Mouse (Mus musculus) kidney, adult 18-20 months (tissue): ENCODE results near the gene 1700013F07Rik.
A peak's percentile ranks its signal among the peaks of the same experiment; 100 is the strongest.
"Not testable (repeated sequence)": the region's sequence is repeated elsewhere in the genome, so short reads cannot be mapped to it uniquely, and the experiment has no call there.

Source experiments
- DNase-seq: peaks from one replicate; pipeline ENCODE4 v3.0.0; 2021

The 1700013F07Rik gene

DNA sequence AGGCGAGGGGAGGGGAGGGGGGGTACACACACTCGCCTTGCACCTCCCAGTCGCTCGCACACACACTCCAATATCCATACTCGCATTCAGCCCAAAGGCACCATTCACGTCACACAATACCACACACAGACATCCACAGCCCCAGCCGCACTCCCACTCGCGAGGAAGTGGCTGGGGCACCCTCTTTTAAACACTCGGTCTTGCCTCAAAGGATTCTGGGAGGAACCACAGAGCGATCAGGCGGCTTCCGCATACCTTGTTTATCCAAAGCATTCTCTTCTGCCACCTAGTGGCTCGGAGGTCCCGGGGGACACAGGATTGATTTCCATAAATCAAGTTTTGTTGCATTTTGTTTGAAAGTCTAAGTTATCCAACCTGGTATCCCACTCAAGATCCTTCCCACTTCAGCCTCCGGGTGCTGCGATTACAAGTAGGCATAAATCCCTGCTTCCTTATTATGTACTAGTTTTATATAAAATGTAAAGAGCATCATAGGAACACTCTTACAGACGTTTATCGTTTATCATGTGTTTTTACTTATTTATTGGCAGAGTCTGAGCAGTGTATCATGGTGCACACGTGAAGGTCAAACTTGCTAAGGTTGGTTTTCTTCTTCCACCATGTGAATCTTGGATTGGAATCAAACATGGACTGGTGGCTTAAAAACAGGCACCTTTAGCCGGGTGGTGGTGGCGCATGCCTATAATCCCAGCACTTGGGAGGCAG lies 20.8 kb downstream of the 1700013F07Rik start:
- DNase-seq = peak; percentile 92

DNA sequence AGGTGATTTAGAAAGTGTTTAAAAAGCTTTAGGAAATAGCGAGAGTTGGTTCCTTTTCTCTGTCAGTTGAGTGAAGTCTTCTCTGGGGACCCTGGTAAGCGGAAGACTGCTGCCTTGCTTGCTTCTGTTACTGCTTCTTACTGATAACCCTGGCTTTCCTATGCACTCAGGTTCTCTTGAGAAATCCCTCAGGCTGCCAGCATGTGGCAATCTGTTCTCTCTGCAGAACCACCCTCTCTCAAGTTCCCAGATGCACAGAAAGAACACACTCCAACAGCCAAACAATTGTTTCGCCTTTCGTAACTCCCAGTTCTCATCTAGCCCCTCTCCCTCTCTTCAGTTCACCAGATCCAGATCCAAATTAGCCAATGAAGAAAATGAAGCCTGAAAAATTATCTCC lies 23.9 kb downstream of the 1700013F07Rik start:
- no peak for DNase-seq

DNA sequence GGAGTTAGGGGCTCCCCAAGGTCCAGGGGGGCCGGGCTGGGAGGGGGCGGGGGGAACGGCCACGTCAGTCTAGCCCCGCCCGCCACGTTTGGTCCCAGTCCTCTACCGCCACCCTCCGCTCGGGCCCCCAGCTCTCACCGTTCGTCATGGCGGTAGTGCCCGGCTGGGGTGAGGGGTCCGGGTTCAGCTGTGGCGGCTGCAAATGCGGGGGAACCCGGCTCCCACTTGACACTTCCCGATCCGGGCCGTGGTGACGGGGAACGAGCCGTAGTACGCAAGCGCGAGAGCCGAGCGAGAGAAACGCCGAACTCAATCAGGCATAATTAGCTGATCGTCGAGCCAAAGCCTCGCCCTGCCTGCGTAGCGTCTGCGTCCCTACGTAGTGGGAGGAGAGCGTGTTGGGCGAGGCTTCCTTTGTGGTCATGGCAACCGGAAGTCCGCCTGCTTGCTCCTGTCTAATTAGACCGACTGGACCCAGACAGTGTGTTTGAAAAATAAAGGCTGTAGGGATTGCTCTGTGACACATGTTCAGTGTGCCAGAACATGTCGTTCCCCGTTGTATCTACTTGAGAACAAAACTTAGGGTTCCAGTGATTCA lies 28.3 kb downstream of the 1700013F07Rik start, which contains the start of gene Tmem167b:
Gene Tmem167b, minus strand, starts transcription at position 334 of the 598 bp plus-strand sequence.
- peak; percentile 98 for DNase-seq

DNA sequence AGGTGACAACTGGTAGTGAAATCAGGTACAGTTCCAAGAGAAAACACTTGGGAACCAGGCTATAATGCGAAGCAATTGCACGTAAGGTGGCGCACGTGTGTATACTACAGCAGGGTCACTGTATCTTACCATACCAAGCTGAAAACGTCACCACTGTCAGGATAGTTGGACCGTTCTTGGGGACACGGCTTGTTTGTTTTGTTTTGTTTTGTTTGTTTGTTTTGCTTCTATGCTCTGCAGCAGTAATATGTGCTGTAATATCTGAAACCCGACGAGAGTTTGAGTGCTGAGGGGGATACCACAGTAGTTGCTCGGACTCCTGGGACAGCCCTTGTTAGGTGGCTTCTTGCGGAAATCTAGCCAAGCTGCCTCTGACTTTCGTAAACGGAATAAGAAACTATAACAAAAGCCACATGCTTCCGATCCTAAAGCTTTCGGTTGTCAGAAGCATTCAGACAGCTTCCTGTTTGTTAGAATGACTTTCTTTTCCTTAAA lies 28.9 kb downstream of the 1700013F07Rik start:
- DNase-seq = no peak

DNA sequence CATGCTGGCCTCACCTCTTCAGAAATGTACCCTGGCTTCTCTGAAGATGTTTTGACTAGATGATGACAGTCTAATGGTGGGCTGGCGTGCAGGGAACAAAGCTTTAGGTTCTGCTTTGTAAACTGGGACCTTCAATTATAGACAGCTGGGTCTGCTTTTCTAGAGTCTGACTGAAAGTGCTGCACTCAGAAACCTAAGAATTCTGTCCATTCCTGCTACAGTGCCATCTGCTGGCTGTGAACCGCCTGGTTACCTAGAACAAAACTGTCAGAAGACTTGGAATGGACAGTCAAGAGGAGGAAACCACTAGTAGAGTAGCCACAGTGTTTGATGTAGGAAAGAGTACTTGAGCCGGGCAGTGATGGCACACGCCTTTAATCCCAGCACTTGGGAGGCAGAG lies 29.4 kb downstream of the 1700013F07Rik start:
- DNase-seq = peak; percentile 88

DNA sequence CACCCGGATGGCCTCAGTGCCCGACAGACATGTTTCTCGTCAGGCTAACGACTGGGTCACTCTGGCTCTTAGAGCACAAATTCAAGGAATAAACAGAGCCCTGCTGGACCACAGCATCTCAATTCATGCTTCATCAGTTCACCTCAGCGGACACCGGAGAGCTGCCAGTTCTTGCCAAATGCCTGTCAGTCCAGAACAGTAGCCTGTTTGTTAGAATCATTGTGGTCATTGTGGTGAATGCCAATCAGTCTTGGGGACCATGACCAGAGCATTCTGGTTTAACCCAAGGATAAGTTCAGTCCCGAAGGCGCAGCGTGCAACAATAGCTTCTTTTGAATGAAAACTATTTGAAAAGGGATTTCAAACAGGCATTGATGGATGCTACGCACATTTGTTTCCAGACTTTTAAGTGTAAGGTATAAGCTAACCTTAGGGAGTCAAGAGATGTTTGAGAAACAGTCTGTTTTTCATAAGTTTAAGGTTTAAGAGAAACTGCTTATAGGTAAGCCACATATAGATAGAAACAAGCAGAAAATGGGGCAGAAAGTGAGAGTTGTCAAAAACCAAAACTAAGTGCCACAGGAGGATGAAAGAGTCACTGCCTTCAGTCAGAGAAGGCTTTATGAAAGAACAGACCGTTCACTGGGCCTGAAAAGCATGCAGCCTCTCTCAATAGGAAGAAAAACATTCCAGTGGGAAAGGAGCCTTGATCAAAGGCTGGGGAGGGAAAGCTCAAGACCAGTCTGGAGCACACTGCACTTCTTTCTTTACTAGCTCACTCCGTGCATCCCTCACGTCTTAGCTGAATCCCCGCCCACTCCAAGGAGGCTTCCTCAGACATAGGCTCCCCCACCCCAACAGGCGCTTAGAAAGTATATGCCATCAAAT lies 34.3 kb downstream of the 1700013F07Rik start:
- DNase-seq = no peak

DNA sequence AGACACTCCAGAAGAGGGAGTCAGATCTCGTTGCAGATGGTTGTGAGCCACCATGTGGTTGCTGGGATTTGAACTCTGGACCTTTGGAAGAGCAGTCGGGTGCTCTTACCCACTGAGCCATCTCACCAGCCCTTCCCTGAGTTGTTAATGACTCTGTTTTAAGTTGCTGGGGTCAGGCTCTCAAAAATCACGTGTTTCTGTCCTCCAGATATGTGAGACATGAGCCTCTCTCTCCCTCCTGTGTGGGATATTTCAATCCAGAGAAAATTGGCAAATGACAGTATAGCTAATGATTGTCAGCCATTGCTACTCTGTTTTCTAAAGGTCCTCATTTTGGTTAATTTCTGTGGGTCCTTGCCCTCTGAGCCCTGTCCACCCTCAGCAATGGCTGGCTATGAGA lies 35.7 kb downstream of the 1700013F07Rik start:
- not testable (repeated sequence) for DNase-seq

DNA sequence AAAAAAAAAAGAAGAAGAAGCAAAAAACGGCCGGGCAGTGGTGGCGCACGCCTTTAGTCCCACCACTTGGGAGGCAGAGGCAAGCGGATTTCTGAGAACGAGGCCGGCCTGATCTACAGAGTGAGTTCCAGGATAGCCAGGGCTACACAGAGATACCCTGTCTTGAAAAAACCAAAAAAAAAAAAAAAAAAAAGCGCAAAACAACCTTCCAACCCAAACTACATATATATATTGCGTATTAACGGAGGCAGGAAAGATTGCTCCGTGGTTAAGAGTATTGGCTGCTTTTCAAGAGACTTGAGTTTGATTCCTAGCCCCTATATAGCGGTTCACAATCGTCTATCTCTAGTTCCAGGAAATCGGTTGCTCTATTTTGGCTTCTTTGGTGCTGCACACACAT lies 36.9 kb downstream of the 1700013F07Rik start:
- DNase-seq = no peak

DNA sequence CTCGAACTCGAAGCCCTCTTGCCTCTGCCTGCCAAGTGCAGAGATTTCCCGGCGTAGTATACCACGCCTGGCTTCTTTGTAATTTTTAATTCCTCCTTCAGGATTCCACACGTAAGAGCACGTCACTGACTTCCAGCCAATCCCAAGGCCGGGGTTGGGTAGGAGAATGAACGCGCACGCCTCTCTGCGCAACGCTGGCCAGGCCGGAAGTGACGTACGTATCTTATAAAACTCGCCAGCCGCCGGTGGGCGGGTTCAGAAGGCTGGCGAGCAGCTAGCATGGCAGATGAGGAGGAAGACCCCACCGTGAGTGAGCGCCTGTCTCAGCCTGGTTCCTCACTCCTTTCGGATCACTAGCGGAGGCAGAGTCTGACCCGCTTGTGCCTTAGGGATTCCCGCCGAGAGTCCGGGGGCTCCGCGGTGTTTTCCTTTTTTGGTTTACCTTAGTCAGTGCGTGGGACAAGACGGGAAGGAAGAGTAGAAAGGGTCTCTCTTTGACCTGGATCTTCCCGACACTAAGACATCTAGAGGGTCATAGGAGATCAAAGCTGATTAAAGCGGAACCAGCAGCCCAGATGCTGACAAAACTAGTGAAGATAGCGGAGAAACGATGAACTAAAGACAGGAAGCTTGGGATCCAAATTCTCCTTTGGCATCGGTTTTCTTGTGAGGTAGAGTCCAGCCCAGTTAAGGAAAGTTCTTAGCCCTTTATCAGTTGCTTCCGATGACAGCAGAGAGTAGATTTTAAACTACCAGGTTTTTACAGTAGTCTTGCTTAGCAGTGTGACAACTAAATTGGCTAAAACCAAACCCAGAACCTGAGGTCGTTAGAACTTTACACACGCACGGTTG lies 37.7 kb downstream of the 1700013F07Rik start, which contains the start of gene Taf13:
Gene Taf13, plus strand, starts transcription at position 256 of the 852 bp plus-strand sequence.
- peak; percentile 98 for DNase-seq

DNA sequence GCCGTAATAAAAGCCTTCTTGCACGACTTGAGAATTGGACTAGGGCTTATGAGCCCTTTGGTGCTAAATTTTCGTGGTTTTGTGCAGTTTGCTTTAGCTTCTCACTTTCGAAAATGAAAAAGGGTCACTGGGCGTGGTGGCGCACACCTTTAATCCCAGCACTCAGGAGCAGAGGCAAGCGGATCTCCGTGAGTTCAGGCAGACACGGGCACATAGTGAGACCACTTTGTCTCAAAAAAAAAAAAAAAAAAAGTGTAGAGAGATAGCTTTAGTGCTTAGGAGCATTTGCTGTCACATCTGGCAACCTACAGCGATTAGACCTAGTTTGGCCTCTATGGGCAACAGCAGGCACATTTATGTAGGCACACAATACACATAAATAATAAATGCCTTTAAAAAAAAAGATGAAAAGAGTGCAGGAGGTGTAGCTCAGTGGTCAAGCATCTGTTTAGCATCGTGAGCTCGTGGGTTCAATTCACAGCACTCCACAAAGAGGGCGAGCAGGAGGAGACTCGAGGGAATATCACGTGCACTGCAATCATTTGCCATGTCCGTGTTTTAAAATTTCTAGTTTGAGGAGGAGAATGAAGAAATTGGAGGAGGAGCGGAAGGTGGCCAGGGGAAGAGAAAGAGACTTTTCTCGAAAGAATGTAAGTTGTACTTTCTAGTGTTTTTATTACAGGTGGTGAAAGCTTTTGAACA lies 38.5 kb downstream of the 1700013F07Rik start:
- DNase-seq = no peak

DNA sequence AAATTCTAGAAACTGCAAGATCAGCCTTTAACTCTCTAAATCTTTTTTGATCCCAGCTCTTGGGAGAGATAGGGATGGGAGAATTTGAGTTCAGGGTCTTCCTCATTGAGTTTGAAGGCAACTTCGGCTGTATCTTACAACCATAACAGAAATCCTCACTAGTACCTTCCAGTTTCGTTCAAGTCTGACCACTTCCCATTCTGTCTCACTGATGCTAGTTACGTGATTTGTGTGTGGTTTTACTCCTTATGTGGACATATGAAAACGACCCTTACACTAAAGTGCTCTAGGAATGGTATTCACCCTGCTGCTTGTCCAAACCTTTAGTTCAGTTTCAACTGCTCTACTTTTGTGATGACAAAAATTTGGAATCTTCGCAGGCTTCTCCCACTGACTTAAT lies 40.1 kb downstream of the 1700013F07Rik start:
- no peak for DNase-seq

DNA sequence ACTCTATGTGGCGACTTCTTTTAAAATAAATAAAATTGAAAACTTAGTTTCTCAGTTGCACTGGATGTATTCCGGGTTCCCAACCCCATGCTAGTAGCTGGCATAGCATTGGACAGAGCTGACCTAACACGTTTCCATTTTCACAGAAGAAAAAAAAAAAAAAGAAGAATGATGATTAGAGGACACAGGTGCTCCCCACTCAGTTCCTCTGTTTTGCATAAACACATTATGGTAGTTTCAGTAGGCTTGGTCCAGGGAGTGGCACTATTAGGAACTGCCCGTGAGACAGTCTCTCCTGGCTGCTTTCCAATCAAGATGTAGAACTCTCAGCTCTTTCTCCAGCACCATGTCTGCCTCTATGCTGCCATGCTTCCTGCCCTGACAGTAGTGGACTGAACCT lies 50.6 kb downstream of the 1700013F07Rik start:
- no peak for DNase-seq

DNA sequence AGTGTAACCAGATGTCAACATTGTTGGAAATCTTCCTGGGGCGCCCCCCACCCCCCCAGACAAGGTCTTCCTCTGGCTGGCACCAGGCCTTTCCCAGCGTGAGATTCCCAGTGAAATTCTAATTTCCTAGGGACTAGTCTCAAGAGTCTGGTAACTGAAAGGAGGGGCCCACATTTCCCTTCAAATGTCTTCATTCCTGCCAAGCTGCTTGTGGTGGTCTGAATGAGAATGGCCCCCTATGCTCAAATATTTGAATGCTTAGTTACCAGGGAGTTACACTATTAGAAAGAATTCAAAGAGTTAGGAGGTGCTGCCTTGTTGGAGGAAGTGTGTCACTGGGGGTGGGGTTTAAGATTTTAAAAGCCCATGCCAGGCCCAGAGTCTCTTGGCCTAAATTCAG lies 54.5 kb downstream of the 1700013F07Rik start:
- DNase-seq = no peak

DNA sequence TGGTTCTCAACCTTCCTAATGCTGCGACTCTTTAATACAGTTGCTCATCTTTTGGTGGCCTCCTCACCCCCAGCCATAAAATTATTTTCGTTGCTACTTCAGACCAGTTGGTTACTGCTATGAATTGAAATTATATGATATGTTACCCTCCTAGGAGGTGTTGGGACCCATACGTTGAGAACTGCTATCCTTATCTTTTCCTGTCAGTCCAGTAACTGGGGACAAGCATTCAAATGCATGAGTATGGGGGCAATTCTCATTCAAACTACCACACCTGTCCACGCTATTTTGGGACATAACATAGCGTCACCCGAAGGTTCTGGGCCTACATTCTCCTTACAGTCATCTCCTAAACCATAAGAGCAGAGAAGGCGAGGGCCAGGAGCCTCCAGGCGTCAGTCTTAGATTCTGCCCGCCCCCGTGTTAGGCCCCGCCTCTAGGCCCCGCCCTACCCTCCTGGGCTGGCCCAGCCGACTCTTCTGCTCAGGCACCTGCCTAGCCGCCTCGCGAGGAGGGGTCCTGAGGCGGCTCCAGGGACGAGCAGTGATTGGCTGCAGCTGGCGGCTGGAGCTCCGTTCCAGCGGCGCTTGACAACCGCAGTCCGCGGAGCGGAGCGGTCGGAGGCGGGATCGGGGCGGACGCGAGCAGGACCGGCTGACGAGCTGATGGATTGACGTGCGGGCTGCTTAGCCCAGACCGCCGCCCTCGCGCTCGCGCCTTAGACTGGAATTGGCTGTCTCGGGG lies 57.0 kb downstream of the 1700013F07Rik start, which contains the start of gene Wdr47:
Gene Wdr47, plus strand, starts transcription at position 494 of the 744 bp plus-strand sequence.
- peak; percentile 96 for DNase-seq

DNA sequence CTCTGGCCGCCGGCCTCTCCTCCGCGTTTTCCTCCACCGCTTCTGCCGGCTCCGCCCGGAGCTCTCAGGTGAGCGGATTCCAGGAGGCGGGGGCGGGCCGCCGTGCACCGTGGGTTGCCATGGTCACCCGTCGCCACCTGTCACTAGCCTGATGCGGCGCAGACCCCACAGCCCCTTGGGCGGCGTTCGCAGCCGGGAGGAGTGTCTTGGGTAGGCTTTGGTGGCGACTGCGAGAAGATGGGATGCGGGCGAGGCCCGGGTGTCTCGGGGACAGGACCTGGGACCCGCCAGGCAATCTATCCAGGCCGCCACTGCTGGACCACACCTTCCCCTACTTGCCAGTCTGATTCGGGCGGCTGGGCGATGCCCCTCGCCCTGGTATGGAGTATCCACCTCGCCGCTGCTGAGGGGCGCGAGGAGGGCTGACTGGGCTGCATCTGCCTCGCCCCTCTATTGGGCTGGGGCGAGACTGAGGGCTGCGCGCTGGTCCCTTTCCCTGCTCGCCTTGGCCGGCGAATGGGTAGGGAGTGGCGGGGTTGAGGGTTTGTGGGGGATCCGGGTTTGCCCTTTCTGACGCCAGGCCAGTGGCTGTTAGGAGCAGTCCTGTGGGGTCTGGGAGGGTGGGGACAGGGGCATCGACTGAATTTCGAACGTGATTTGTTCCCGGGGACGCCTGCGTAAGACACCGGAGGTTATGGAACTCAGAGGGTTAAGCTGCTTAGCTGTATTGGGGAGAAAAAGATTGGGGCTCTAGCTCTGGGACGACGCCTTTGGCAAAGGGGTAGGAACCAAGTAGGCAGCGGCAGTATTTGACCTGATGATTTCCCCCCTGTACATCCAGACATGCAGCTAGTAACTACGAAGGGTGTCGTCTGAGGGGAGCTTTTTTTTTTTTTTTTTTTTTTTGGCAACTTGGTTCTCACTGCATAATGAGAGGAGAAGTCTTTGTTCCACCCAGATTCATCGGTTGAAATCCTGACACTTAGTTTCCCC lies 57.9 kb downstream of the 1700013F07Rik start:
- DNase-seq = no peak
